Mouse (Mus musculus) erythroblast, adult 5-6 weeks (primary cell): ENCODE measurements around the gene Selp. TPM values are rescaled to one million over a fixed set of nuclear protein-coding genes. Genes with fewer than 3 reads are reported as not detected.

ENCODE experiments used
- ATAC-seq: replicated peaks from 2 replicates; pipeline ENCODE4 v1.8.0; 2016; ENCODE audit warnings: moderate number of reproducible peaks, mild to moderate bottlenecking, moderate TSS enrichment, inconsistent platforms; ENCODE audit not compliant: poor library complexity, low FRiP score, severe bottlenecking
- total RNA-seq, 2 experiments: library from RNA; stranded (forward) in 1 of 2; stranded (reverse) in 1 of 2; fragments of 150-400 nt in 1 of 2; fragments of 200-764, 138-1000 nt in 1 of 2; gene quantifications; 2 replicates each; pipeline versions ENCODE4 v1.2.3 to v1.2.4; 2015 to 2017; ENCODE audit warnings: low replicate concordance in 2 of 2

Gene Selp
- 1.3 TPM in 1 of 2 replicates, not detected in the other for total RNA-seq (2015; ENCODE audit: low replicate concordance)
- 0.84 TPM in 1 of 2 replicates, not detected in the other for total RNA-seq (2017; ENCODE audit: low replicate concordance)

GRCm38 (mm10) chr1:164114947-164115493, at the start of gene Selp:
Gene Selp, plus strand, starts transcription at chr1:164115264.
- ATAC-seq = no peak

- no peak for ATAC-seq
These were observed 45.8 kb upstream of the Selp start for GRCm38 (mm10) chr1:164069261-164069660.

- ATAC-seq = no peak
These were observed 44.6 kb upstream of the Selp start for GRCm38 (mm10) chr1:164070461-164070860.

- no peak for ATAC-seq
These were observed 44.0 kb upstream of the Selp start for GRCm38 (mm10) chr1:164071111-164071510.

DNA sequence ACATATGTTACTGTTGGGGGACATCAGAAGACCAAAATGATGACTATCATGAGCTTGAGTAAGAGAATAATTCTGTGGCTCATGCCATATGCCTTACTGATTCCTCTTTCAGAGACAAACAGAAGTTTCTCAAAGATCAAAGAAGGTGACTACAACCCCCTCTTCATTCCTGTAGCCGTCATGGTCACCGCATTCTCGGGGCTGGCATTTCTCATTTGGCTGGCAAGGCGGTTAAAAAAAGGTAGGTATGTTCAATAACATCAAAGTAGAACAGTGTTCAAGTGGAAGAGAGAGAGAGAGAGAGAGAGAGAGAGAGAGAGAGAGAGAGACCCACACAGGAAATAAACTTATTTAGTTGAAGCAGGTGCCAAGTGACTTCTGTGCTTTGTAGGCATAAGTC, 43.1 kb upstream of the Selp start:
- no peak for ATAC-seq

GRCm38 (mm10) chr1:164073091-164073490, 42.0 kb upstream of the Selp start:
- ATAC-seq = no peak

GRCm38 (mm10) chr1:164073803-164074202, 41.3 kb upstream of the Selp start:
- no peak for ATAC-seq

DNA sequence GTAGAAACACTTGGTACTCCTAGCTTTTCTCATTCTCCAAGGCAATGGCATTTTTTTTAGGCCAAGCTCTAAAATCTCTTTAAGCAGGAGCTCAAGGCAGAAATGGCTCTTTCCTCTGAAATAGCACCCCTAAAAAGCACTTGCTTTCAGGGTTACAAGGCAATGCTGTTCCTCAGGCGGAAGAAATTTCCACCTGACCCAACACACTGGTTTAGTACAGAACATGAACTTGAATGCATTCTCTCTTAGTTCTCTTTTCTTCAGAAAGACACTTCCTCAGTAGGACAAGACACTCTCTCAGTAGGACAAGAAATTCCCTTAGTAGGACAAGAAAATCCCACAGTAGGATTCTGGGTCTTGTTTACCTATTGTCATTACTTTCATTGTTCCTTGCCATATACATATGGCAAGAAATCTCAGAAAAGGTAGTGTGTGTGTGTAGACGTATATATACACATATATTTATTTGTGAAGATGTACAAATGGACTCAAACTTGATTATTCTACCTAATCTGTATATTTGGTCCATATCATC, 40.4 kb upstream of the Selp start:
- no peak for ATAC-seq

GRCm38 (mm10) chr1:164075416-164075815, 39.6 kb upstream of the Selp start:
- no peak for ATAC-seq

GRCm38 (mm10) chr1:164076441-164076840, 38.6 kb upstream of the Selp start:
- ATAC-seq = no peak

DNA sequence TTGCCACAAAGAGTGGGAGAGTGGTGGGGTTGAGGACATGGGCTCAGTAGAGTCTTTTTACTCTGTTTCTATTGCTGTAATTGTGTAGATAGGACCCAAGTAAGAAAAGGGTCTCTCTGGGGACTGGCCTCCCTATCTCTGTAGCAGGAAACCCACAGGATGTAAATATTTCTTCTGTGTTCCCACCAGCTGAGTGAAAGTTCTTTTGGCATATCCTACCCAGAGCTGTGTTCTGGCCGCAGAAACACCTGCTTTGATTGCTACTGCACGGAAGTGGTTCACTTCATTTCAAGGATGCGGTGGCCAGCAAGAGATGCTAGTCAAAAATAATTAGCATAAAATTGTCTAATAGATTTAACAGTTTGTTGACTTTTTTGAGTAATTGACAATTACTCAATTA, 38.0 kb upstream of the Selp start:
- no peak for ATAC-seq

GRCm38 (mm10) chr1:164078323-164078741, 36.7 kb upstream of the Selp start:
- ATAC-seq = no peak

- no peak for ATAC-seq
These were observed 36.0 kb upstream of the Selp start for GRCm38 (mm10) chr1:164079091-164079490.

- ATAC-seq = no peak
These were observed 32.0 kb upstream of the Selp start for GRCm38 (mm10) chr1:164083046-164083445.

- ATAC-seq = no peak
These were observed 28.3 kb upstream of the Selp start for GRCm38 (mm10) chr1:164086797-164087196.

DNA sequence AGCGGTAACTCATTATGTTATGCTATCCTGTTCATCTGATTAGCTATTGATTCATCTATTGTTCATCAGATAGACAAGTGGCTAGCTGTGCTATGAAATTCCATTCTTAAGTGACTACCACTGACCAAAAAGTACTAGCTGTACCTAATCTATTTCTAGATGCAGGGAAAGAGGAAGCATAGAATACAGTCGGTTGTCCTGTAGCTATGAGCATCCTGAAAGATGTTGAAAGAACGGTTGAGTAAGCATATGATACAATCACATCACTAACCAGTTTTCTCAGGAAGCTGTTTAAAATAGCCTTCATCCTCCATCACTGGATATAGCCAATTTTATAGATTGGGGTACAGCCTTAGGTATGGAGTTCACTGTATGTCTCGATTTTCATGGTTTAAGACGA, 27.2 kb upstream of the Selp start:
- ATAC-seq = no peak

DNA sequence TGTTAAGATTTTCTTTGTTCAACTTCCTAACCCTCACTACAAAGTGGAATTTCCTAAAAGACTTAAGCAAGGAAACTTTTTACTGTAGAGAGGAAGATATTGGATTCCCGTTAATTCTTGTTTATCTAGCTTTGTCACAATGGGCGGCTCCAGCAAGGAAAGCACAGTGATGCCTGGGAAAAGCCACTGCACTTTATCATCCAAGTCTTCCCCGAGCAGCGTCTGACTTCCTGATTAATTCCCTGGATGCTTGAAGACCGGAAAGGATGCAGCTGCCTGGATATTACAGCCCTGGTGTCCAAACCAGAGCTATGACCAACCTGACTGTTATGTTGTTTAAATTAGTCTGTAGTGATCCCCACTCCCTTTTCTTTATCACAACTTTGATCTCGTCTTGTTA, 18.3 kb upstream of the Selp start:
- no peak for ATAC-seq

- no peak for ATAC-seq
These were observed 17.2 kb upstream of the Selp start for GRCm38 (mm10) chr1:164097911-164098310.

- ATAC-seq = no peak
These were observed 16.7 kb upstream of the Selp start for GRCm38 (mm10) chr1:164098372-164098771.

GRCm38 (mm10) chr1:164109763-164110162, 5.3 kb upstream of the Selp start:
- ATAC-seq = no peak

GRCm38 (mm10) chr1:164110591-164111329, 4.3 kb upstream of the Selp start:
- no peak; the same call in 1 of the 2 replicates for ATAC-seq
